Mouse (Mus musculus) G1E (cell line): ENCODE measurements around the gene Sp6.

Source experiments
- CTCF ChIP-seq: IDR thresholded peaks from 2 replicates; pipeline ENCODE4 v1.5.1; 2012; ENCODE audit warnings: low read depth, low read length, inconsistent platforms, mixed read lengths
- TAL1 ChIP-seq: conservative IDR thresholded peaks from 2 replicates; pipeline ENCODE4 v1.6.1; 2012; ENCODE audit warnings: low read depth, low read length, inconsistent platforms, mixed read lengths

DNA sequence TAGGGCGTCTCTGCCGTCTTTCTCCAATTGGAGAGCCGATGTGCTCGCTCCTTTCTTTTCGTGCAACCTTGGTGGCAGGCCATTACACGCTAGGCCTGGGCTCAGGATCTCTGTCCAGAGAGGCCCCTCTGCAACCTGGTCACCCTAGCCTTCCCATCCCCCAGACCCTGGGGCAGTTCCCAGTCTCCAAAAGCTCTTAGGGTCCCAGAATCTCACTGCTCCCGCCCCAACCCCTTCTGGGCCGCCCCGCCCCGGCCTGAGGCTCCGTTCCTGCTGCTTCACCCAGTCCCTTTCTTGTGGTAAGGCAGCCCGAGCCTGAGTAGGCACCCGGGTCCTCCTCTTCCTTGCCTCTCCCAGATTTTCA is 6.1 kb downstream of the Sp6 start:
- TF ChIP-seq CTCF (no peak), TAL1 (no peak)
